Mouse (Mus musculus) gastrocnemius, postnatal 25 days (tissue): ENCODE results near the gene H2afj. TPM values are rescaled to one million over a fixed set of nuclear protein-coding genes. Genes with fewer than 3 reads are reported as not detected.
A peak's percentile ranks its signal among the peaks of the same experiment; 100 is the strongest.
"Not testable (repeated sequence)": the region's sequence is repeated elsewhere in the genome, so short reads cannot be mapped to it uniquely, and the experiment has no call there.

Experiments used
- DNase-seq: peaks from one replicate; pipeline ENCODE4 v3.0.0; 2022
- long read RNA-seq, 2 experiments: library from polyadenylated mRNA; stranded (forward); transcript quantifications; one replicate each; pipeline ENCODE4 v2.0.0; 2021
- total RNA-seq, 2 experiments: library from RNA; stranded (reverse); gene quantifications; 1 replicate in 1 of 2; 2 replicates in 1 of 2; pipeline ENCODE4 v1.2.3; 2021

H2afj gene
- total RNA-seq: 10 to 100 TPM; 16.4 to 17.9 TPM
- long read RNA-seq, experiment 1, transcript H2afj-201 (1 exons, 1,831 nt): major isoform, 77 of 77 reads
- long read RNA-seq, experiment 1, partial matches to known transcripts: 0 of 77 reads
- long read RNA-seq, experiment 1, other reads (novel, unspliced or antisense): 0 of 77 reads
- long read RNA-seq, experiment 2, transcript H2afj-201 (1 exons, 1,831 nt): major isoform, 83 of 83 reads
- long read RNA-seq, experiment 2, partial matches to known transcripts: 0 of 83 reads
- long read RNA-seq, experiment 2, other reads (novel, unspliced or antisense): 0 of 83 reads

GRCm38 (mm10) chr6:136808014-136808417, at the start of gene H2afj:
TSS of gene H2afj (plus strand) at chr6:136808244.
- peak; percentile 98 for DNase-seq

- DNase-seq: no peak
Measured at GRCm38 (mm10) chr6:136763912-136764311, 44.1 kb upstream of the H2afj start.

- DNase-seq: no peak
Measured at GRCm38 (mm10) chr6:136769143-136769542, 38.9 kb upstream of the H2afj start.

GRCm38 (mm10) chr6:136769859-136770258, 38.2 kb upstream of the H2afj start:
- DNase-seq: no peak

GRCm38 (mm10) chr6:136776392-136776791, 31.7 kb upstream of the H2afj start:
- DNase-seq: no peak

- no peak for DNase-seq
Measured at GRCm38 (mm10) chr6:136781377-136781986, 26.6 kb upstream of the H2afj start, which contains the start of gene Gucy2c. TSS of gene Gucy2c (minus strand) at chr6:136781765.

- DNase-seq: no peak
Measured at GRCm38 (mm10) chr6:136782146-136782545, 25.9 kb upstream of the H2afj start.

GRCm38 (mm10) chr6:136782761-136783160, 25.3 kb upstream of the H2afj start:
- no peak for DNase-seq

GRCm38 (mm10) chr6:136789391-136789971, 18.6 kb upstream of the H2afj start:
- DNase-seq: peak; percentile 72

GRCm38 (mm10) chr6:136792884-136793758, 14.9 kb upstream of the H2afj start:
- DNase-seq: no peak

- DNase-seq: no peak
Measured at GRCm38 (mm10) chr6:136793831-136794525, 14.1 kb upstream of the H2afj start.

GRCm38 (mm10) chr6:136795110-136795509, 12.9 kb upstream of the H2afj start:
- no peak for DNase-seq

GRCm38 (mm10) chr6:136795850-136796249, 12.2 kb upstream of the H2afj start:
- no peak for DNase-seq

GRCm38 (mm10) chr6:136797874-136798693, 10.0 kb upstream of the H2afj start:
- DNase-seq: not testable (repeated sequence)

- DNase-seq: no peak
Measured at GRCm38 (mm10) chr6:136800710-136801109, 7.3 kb upstream of the H2afj start.

GRCm38 (mm10) chr6:136801274-136801673, 6.8 kb upstream of the H2afj start:
- DNase-seq: no peak

- DNase-seq: no peak
Measured at GRCm38 (mm10) chr6:136803093-136803738, 4.8 kb upstream of the H2afj start.

GRCm38 (mm10) chr6:136803739-136804633, 4.1 kb upstream of the H2afj start, which contains the start of gene Hist4h4:
TSS of gene Hist4h4 (minus strand) at chr6:136804415.
- peak; percentile 93 for DNase-seq
